ENCODE assay signal across 8 mouse cellular contexts in the genomic region with DNA sequence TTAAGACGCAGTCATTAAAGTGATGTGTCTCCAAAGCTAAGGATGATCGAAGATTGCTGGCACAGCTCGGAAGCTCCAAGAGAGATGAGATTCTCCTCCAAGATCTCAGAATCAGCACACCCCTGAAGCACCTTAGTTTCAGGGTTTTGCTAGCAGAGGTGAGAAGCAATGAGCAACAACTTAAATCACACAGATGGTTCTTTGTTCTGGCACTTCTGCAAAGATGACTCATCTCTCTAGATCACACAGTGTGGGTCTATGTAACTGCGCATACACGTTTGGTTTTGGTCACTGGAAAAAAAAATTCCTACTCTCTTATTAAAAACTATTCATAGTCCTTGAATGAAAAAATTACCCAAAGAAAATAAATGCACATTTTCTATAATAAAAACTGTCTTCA.
"Had no signal": no experiment of that assay in that cellular context is flagged by ENCODE, and none has a peak within 500 bp of the region (broad histone marks: within the 10 kb centered on the region; RNA-seq: fewer than 3 reads in every experiment).

No protein-coding gene starts in this region.

- DNase-seq: liver, postnatal 0 days; lung, adult 2 months; lung, postnatal 14 days; lung, postnatal 36 days; right cerebral cortex, postnatal 25 days; thymus, adult 2 months; thymus, postnatal 25 days; thymus, postnatal 4 days had no signal
